Mouse (Mus musculus): Measurements from ENCODE around the gene Cdk4. TPM values are rescaled to one million over a fixed set of nuclear protein-coding genes. Genes with fewer than 3 reads are reported as not detected.

Gene Cdk4
- polyA plus RNA-seq (2011; ENCODE audit: insufficient read length, low read depth, missing spikeins): 596 and 724 TPM in 2 replicates

DNA sequence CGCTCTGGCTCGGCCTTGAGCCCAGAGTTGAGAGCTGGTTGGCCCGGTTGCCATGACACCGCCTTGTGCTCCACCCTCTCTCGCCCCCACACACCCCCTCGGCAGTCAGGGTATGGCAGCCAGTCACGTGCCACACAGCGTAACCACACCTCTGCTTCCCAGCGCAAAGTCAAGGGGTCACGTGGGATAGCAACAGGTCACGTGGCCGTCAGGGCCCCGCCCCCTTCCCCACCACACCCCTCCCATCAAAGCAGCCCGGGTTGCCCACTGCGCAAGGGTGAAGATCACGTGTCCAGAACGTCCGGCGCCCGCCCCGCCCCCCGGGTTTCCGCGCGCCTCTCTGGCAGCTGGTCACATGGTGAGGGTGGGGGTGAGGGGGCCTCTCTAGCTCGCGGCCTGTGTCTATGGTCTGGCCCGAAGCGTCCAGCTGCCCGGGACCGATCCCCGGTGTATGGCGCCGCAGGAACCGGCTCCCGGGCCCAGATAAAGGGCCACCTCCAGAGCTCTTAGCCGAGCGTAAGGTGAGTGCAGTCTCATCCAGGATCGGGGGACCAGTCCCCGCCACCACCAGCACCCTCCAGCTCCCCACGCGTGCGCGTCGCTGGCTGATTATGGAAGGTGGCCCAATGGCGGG is at the start of gene Cdk4:
Cdk4 (plus strand) TSS at position 296 of the 634 bp plus-strand sequence.
- H3K27ac ChIP-seq (ENCODE audit: insufficient read depth, low read length): peak within 1 kb of the TSS; percentile 56
- peak within 1 kb of the TSS; percentile 92 for H3K4me3 ChIP-seq (ENCODE audit: insufficient read depth, low read length)

DNA sequence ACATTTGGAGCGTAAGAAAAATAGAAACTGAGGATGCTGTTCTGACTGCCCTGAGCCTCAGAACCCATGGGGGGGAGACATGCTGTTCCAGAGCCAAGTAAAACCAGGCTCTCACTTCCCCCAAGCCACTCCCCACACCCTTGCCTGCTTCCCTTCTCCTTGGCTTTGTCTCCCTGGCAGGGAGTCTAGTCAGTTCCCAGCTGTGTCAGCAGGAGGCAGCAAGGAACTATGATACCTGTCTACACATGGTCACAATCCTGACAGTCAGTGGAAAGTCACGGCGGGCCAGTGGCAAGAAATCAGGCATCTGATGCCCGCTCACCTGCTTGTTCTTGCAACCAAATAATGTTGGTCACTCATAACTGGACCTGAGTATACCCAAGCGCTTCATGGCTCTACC is 46.8 kb upstream of the Cdk4 start:
- no peak overlapping the region for H3K4me3 ChIP-seq (ENCODE audit: insufficient read depth, low read length)
- no peaks in the 10 kb centered on the region for H3K4me1 ChIP-seq (ENCODE audit: control insufficient read depth, insufficient read depth, low read length)
- no peak overlapping the region for H3K27ac ChIP-seq (ENCODE audit: insufficient read depth, low read length)
- no peak for TF ChIP-seq CTCF (IDR thresholded peaks at IDR 0.05; ENCODE audit: borderline replicate concordance, insufficient read depth, low read length)
- no peak for TF ChIP-seq POLR2A (IDR thresholded peaks at IDR 0.05; ENCODE audit: low read depth, low read length)

More for the DNA sequence above, at the start of gene Cdk4:
- H3K4me1 ChIP-seq (ENCODE audit: control insufficient read depth, insufficient read depth, low read length): peaks cover 2% of the 10 kb centered on the region; the same call in 1 of the 2 replicates
- TF ChIP-seq POLR2A (IDR thresholded peaks at IDR 0.05; ENCODE audit: low read depth, low read length) (peak; percentile 62), CTCF (IDR thresholded peaks at IDR 0.05; ENCODE audit: borderline replicate concordance, insufficient read depth, low read length) (no peak)

DNA sequence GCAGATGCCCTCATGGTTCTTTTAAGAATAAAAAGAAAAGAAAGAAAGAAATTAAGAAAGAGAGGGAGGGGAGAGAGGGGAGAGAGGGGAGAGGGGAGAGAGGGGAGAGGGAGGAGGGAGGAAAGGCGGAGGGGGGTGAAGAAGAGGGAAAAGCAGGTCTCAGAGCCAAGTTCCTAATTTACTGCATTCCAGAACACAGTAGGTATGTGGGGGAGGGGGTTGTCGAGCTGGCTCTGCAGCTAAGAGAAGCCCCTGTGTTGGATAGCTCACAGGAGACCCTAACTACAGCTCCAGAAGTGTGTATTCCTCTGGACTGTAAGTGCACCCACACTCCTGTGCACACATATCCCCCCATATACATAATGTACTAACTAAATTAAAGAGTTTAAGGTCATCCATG is 46.3 kb upstream of the Cdk4 start:
- H3K4me1 ChIP-seq (ENCODE audit: control insufficient read depth, insufficient read depth, low read length): no peaks in the 10 kb centered on the region
- TF ChIP-seq POLR2A (IDR thresholded peaks at IDR 0.05; ENCODE audit: low read depth, low read length) (no peak), CTCF (IDR thresholded peaks at IDR 0.05; ENCODE audit: borderline replicate concordance, insufficient read depth, low read length) (no peak)
- no peak overlapping the region for H3K27ac ChIP-seq (ENCODE audit: insufficient read depth, low read length)
- no peak overlapping the region for H3K4me3 ChIP-seq (ENCODE audit: insufficient read depth, low read length)

DNA sequence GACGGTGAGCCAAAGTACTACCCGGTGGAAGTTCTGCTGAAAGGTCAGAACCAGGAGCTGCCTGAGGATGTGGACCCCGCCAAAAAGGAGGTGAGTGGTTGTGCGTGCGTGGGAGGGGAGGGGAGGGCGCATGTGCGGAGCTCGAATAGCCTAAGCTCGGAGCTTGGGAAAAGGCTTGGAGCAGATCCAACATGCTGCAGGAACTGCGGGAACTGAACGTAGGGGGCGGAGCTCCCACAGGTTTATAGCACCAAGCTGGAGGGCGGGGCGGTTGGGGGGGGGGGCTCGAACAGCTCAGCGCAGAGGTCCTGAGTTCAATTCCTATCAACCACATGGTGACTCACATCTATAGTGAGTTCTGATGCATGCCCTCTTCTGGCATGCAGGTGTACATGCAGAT is 44.9 kb upstream of the Cdk4 start:
- H3K4me3 ChIP-seq (ENCODE audit: insufficient read depth, low read length): no peak overlapping the region
- no peak overlapping the region for H3K27ac ChIP-seq (ENCODE audit: insufficient read depth, low read length)
- no peaks in the 10 kb centered on the region for H3K4me1 ChIP-seq (ENCODE audit: control insufficient read depth, insufficient read depth, low read length)
- TF ChIP-seq POLR2A (IDR thresholded peaks at IDR 0.05; ENCODE audit: low read depth, low read length): no peak
- no peak for TF ChIP-seq CTCF (IDR thresholded peaks at IDR 0.05; ENCODE audit: borderline replicate concordance, insufficient read depth, low read length)

DNA sequence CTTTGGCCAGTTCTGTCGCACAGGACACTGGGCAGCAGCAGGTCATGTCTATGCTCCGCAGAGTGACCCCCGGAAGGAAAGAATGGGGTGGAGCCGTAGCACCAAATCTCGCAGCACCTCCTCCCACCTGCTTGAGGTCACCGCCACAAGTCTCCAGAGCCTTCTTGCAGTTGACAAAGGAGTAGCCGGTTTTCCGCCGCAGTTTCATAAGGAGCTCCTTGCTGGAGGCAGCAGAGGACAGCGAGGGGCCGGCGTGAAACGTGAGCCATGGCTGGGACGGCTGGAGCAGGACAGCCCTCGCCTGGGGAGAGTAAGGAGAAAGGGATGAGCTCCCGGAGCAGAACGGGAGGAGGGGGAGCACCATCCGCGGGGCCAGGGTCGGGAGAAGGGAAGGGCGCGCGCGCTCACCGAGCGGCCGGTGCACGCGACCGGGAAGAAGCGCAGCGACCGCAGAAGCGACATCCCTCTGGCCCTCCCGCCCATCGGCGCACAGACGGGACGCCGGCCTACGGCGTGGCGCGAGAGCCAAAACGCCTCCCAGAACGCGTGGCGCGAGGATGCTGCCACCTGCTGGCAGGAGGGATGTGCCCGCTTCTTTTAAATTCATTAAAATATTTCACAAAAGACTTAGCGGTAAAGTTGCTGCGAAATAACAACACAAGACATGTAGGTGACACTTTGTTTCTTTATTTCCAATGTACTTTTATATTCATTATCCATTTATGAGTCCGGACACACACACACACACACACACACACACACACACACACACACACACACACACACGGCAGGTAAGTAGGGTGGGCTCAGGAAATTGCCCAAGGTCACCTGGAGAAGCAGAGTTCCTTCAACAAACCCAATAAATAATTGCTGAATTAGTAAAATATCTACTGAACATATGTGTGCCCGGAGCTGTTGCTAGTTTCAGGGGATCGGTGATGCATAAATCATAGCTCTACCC is 32.7 kb upstream of the Cdk4 start, which contains the start of gene Tsfm:
Tsfm (minus strand) TSS at position 505 of the 961 bp plus-strand sequence.
- peak; percentile 70 for TF ChIP-seq POLR2A (IDR thresholded peaks at IDR 0.05; ENCODE audit: low read depth, low read length)
- peak; percentile 95 for TF ChIP-seq CTCF (IDR thresholded peaks at IDR 0.05; ENCODE audit: borderline replicate concordance, insufficient read depth, low read length)
- no peaks in the 10 kb centered on the region for H3K4me1 ChIP-seq (ENCODE audit: control insufficient read depth, insufficient read depth, low read length)
- peak within 1 kb of the TSS; percentile 45 for H3K27ac ChIP-seq (ENCODE audit: insufficient read depth, low read length)

DNA sequence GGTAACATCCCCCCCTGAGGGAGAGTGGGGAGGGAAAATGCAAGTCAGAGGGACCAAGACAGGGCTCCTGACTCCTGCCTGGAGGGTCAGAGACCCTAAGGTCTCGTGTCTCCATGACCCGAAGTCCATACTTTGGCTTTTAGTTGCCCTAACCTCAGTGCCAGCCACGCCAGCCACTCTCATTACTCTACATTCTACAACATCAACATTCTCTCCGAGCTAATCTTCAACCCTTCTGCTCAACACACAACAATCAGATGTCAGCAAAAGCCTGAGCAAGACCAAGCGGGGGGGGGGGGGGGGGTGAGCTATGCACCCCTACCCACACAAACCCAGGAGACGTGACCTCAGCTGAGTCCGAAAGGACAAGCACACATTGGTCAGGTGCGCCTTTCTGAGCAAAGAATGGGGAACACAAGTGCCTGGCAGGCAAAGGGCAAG is 30.0 kb upstream of the Cdk4 start:
- H3K27ac ChIP-seq (ENCODE audit: insufficient read depth, low read length): no peak overlapping the region

More for the DNA sequence above, 32.7 kb upstream of the Cdk4 start, which contains the start of gene Tsfm:
- peak within 1 kb of the TSS; percentile 93 for H3K4me3 ChIP-seq (ENCODE audit: insufficient read depth, low read length)

DNA sequence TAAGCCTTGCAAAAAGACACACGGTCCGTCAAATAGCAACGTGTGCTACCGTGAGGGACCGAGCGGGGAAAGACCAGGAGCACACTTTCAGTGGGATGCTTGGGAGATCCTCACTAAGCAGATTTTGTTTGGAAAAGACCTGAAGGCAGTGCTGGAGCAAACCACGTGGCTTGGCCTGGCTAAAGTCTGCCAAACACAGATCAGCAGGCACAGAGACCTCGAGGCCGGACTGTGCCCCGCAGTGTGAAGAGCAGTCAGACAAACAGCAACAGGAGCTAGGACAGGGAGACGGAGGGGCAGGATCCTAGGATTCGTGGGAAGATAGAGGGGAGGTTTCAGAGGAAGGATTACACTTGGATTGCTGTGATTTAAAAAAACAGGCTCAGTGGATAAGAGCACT is 27.1 kb upstream of the Cdk4 start:
- TF ChIP-seq CTCF (IDR thresholded peaks at IDR 0.05; ENCODE audit: borderline replicate concordance, insufficient read depth, low read length) (no peak), POLR2A (IDR thresholded peaks at IDR 0.05; ENCODE audit: low read depth, low read length) (no peak)
- H3K4me3 ChIP-seq (ENCODE audit: insufficient read depth, low read length): no peak overlapping the region
- H3K4me1 ChIP-seq (ENCODE audit: control insufficient read depth, insufficient read depth, low read length): peaks cover 3% of the 10 kb centered on the region; the same call in 1 of the 2 replicates
- H3K27ac ChIP-seq (ENCODE audit: insufficient read depth, low read length): no peak overlapping the region

More for the DNA sequence above, 30.0 kb upstream of the Cdk4 start:
- H3K4me3 ChIP-seq (ENCODE audit: insufficient read depth, low read length): no peak overlapping the region
- H3K4me1 ChIP-seq (ENCODE audit: control insufficient read depth, insufficient read depth, low read length): no peaks in the 10 kb centered on the region
- no peak for TF ChIP-seq CTCF (IDR thresholded peaks at IDR 0.05; ENCODE audit: borderline replicate concordance, insufficient read depth, low read length)
- no peak for TF ChIP-seq POLR2A (IDR thresholded peaks at IDR 0.05; ENCODE audit: low read depth, low read length)

DNA sequence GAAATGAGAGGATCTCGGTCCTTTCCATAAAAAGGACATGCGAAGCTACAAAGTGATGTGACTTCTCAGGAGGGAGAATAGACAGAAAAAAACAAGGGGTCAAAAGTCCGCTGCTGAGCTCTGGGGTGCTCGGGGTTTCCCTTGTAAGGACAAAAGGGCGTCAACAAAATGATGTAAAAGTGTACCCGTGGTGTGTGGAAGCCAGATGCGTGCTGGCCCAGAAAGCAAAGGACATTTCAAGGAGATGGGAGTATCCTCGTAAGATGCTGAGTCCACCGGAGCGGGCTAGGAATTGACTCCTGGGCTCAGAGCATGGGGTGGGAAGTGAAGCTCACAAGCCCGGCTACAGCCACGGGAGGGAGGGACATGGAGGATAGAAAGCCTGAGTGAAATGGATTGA is 25.7 kb upstream of the Cdk4 start:
- Histone ChIP-seq H3K4me1 (ENCODE audit: control insufficient read depth, insufficient read depth, low read length) (peaks cover 3% of the 10 kb centered on the region; the same call in 1 of the 2 replicates), H3K27ac (ENCODE audit: insufficient read depth, low read length) (no peak overlapping the region), H3K4me3 (ENCODE audit: insufficient read depth, low read length) (no peak overlapping the region)
- TF ChIP-seq POLR2A (IDR thresholded peaks at IDR 0.05; ENCODE audit: low read depth, low read length) (no peak), CTCF (IDR thresholded peaks at IDR 0.05; ENCODE audit: borderline replicate concordance, insufficient read depth, low read length) (no peak)

DNA sequence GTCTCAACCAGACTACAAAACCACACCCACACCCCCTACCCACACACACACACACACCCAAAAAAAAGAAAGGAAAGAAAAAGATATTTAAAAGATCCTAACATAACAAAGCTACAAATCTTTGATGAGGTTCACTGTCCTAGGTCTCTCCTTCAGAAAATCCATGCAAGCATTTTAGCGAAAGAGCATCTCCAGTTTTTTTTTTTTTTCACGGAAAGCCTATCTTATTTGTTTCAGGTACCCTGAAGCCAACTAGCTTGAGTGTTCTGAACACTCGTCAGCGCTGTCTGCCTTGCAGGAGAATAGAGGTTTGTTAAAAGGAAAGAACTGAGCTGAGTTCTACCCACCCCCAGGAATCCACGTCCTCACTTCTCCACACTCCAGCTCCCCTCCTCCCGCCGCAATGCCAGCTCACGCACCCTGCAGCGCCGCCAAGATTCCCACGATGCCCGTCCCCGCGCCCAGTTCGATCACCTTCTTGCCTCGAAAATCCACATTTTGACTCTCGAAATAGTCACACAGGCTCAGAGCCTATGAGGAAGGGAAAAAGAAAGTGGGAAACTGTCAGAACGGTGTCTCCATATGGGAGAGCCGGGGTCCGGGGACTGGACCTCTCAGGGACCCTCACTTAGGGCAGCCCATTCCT is 22.6 kb upstream of the Cdk4 start:
- peaks cover 3% of the 10 kb centered on the region; the same call in 1 of the 2 replicates for H3K4me1 ChIP-seq (ENCODE audit: control insufficient read depth, insufficient read depth, low read length)
- H3K27ac ChIP-seq (ENCODE audit: insufficient read depth, low read length): peak overlapping the region; percentile 70
- H3K4me3 ChIP-seq (ENCODE audit: insufficient read depth, low read length): peak overlapping the region; percentile 84
- TF ChIP-seq CTCF (IDR thresholded peaks at IDR 0.05; ENCODE audit: borderline replicate concordance, insufficient read depth, low read length) (no peak), POLR2A (IDR thresholded peaks at IDR 0.05; ENCODE audit: low read depth, low read length) (peak; percentile 52; the same call in 1 of the 2 replicates)
